ENCODE assay signal across 11 mouse cellular contexts in genomic region chr7:140967862-140968591, GRCm38 (mm10). TPM values are rescaled to one million over a fixed set of nuclear protein-coding genes. Genes with fewer than 3 reads are reported as not detected.
A peak's percentile ranks its signal among the peaks of the same experiment; 100 is the strongest.
DNase-seq lines count a peak whose midpoint lies in the region; ATAC-seq lines count a peak whose summit lies in the region.
"Had no signal": no experiment of that assay in that cellular context is flagged by ENCODE, and none has a peak within 500 bp of the region (broad histone marks: within the 10 kb centered on the region; RNA-seq: fewer than 3 reads in every experiment).

No protein-coding gene starts in this region.

- H3K4me1 ChIP-seq in forebrain, embryonic 11.5 days (replicated peaks; ENCODE audit: control insufficient read depth, insufficient read depth, low read length): peaks cover 6% of the 10 kb centered on the region; the same call in 1 of the 2 replicates
- peaks cover 3% of the 10 kb centered on the region for H3K4me1 ChIP-seq in forebrain, embryonic 14.5 days (ENCODE audit: control insufficient read depth, insufficient read depth, low read length)
- no peaks in the 10 kb centered on the region for H3K4me1 ChIP-seq in neural tube, embryonic 15.5 days
- H3K4me1 ChIP-seq in limb, embryonic 11.5 days (ENCODE audit: control insufficient read depth, insufficient read depth, low read length): peaks cover 16% of the 10 kb centered on the region
- peaks cover 16% of the 10 kb centered on the region for H3K4me1 ChIP-seq in stomach, embryonic 16.5 days (ENCODE audit: control insufficient read depth, insufficient read depth, low read length)

- peak; percentile 60; the same call in 1 of the 2 replicates for ATAC-seq in forebrain, embryonic 11.5 days (replicated peaks; ENCODE audit: low FRiP score)
- ATAC-seq in forebrain, embryonic 14.5 days: no peak
- no peak for ATAC-seq in neural tube, embryonic 15.5 days (ENCODE audit: low FRiP score)
- peak; percentile 66 for ATAC-seq in limb, embryonic 11.5 days (ENCODE audit: insufficient number of reproducible peaks, low FRiP score, low TSS enrichment, low read depth)
- peak; percentile 77 for ATAC-seq in stomach, embryonic 16.5 days (ENCODE audit: insufficient read depth, low FRiP score)

- no peaks in the 10 kb centered on the region for H3K36me3 ChIP-seq in forebrain, embryonic 11.5 days (ENCODE audit: control insufficient read depth, insufficient read depth, low read length)
- no peaks in the 10 kb centered on the region for H3K36me3 ChIP-seq in forebrain, embryonic 14.5 days (ENCODE audit: control insufficient read depth, insufficient read depth, low read length)
- H3K36me3 ChIP-seq in neural tube, embryonic 15.5 days: no peaks in the 10 kb centered on the region
- no peaks in the 10 kb centered on the region for H3K36me3 ChIP-seq in limb, embryonic 11.5 days (ENCODE audit: control insufficient read depth, insufficient read depth, low read length)
- H3K36me3 ChIP-seq in stomach, embryonic 16.5 days (ENCODE audit: control insufficient read depth, insufficient read depth, low read length): no peaks in the 10 kb centered on the region

- intact Hi-C loops in gastrocnemius, postnatal 14 days (cut with DNase I; ENCODE audit: low total_unique reads): no loop called here

- WGBS in forebrain, embryonic 11.5 days: 3% methylated on average over 14 of the region's 14 CpGs
- WGBS in forebrain, embryonic 14.5 days: 5% methylated on average over 14 of the region's 14 CpGs
- 8% methylated on average over 14 of the region's 14 CpGs for WGBS in neural tube, embryonic 15.5 days
- WGBS in limb, embryonic 11.5 days: 3% methylated on average over 14 of the region's 14 CpGs
- WGBS in stomach, embryonic 16.5 days: 7% methylated on average over 14 of the region's 14 CpGs

- no peak overlapping the region for H3K4me2 ChIP-seq in forebrain, embryonic 11.5 days (ENCODE audit: low read depth, low read length, severe bottlenecking)
- no peak overlapping the region for H3K4me2 ChIP-seq in forebrain, embryonic 14.5 days (ENCODE audit: low read length)
- 0 out of 2 replicates have a peak overlapping the region, but pooled peaks have one; percentile 13 for H3K4me2 ChIP-seq in neural tube, embryonic 15.5 days
- peak overlapping the region; percentile 44 for H3K4me2 ChIP-seq in limb, embryonic 11.5 days (ENCODE audit: low read depth, severe bottlenecking)
- peak overlapping the region; percentile 50 for H3K4me2 ChIP-seq in stomach, embryonic 16.5 days (ENCODE audit: low read depth, low read length)

- H3K9me3 ChIP-seq in forebrain, embryonic 11.5 days (ENCODE audit: control insufficient read depth, low read length): no peaks in the 10 kb centered on the region
- no peaks in the 10 kb centered on the region for H3K9me3 ChIP-seq in forebrain, embryonic 14.5 days (replicated peaks; ENCODE audit: control insufficient read depth, low read length)
- H3K9me3 ChIP-seq in neural tube, embryonic 15.5 days (replicated peaks): no peaks in the 10 kb centered on the region
- H3K9me3 ChIP-seq in limb, embryonic 11.5 days (ENCODE audit: control insufficient read depth, low read length): no peaks in the 10 kb centered on the region
- no peaks in the 10 kb centered on the region for H3K9me3 ChIP-seq in stomach, embryonic 16.5 days (replicated peaks; ENCODE audit: control insufficient read depth, low read length)

- no peaks in the 10 kb centered on the region; the same call in 1 of the 2 replicates for H3K27me3 ChIP-seq in forebrain, embryonic 11.5 days (ENCODE audit: control insufficient read depth, insufficient read depth, low read length)
- H3K27me3 ChIP-seq in forebrain, embryonic 14.5 days (replicated peaks; ENCODE audit: control insufficient read depth, insufficient read depth, low read length): no peaks in the 10 kb centered on the region
- H3K27me3 ChIP-seq in neural tube, embryonic 15.5 days (replicated peaks): no peaks in the 10 kb centered on the region
- H3K27me3 ChIP-seq in limb, embryonic 11.5 days (ENCODE audit: control insufficient read depth, insufficient read depth, low read length): no peaks in the 10 kb centered on the region
- no peaks in the 10 kb centered on the region for H3K27me3 ChIP-seq in stomach, embryonic 16.5 days (ENCODE audit: control insufficient read depth, insufficient read depth, low read length)

- no peak overlapping the region for H3K4me3 ChIP-seq in forebrain, embryonic 11.5 days (ENCODE audit: low read depth, low read length)
- H3K4me3 ChIP-seq in forebrain, embryonic 14.5 days (ENCODE audit: low read depth, low read length): no peak overlapping the region
- H3K4me3 ChIP-seq in neural tube, embryonic 15.5 days (replicated peaks): no peak overlapping the region
- no peak overlapping the region for H3K4me3 ChIP-seq in limb, embryonic 11.5 days (ENCODE audit: low read depth, low read length)
- peak overlapping the region; percentile 38 for H3K4me3 ChIP-seq in stomach, embryonic 16.5 days (replicated peaks; ENCODE audit: low read length)

- no peak overlapping the region for H3K9ac ChIP-seq in forebrain, embryonic 11.5 days (ENCODE audit: low read length)
- no peak overlapping the region for H3K9ac ChIP-seq in forebrain, embryonic 14.5 days (ENCODE audit: low read length)
- no peak overlapping the region for H3K9ac ChIP-seq in neural tube, embryonic 15.5 days (replicated peaks)
- H3K9ac ChIP-seq in limb, embryonic 11.5 days (ENCODE audit: low read length): peak overlapping the region; percentile 30; the same call in 1 of the 2 replicates
- peak overlapping the region; percentile 37; the same call in 1 of the 2 replicates for H3K9ac ChIP-seq in stomach, embryonic 16.5 days (ENCODE audit: low read length)

- no peak overlapping the region for H3K27ac ChIP-seq in forebrain, embryonic 11.5 days (ENCODE audit: low read depth, low read length)
- H3K27ac ChIP-seq in forebrain, embryonic 14.5 days (ENCODE audit: low read depth, low read length): no peak overlapping the region
- H3K27ac ChIP-seq in neural tube, embryonic 15.5 days (replicated peaks): no peak overlapping the region
- peak overlapping the region; percentile 69 for H3K27ac ChIP-seq in limb, embryonic 11.5 days (replicated peaks; ENCODE audit: low read depth, low read length)
- peak overlapping the region; percentile 63 for H3K27ac ChIP-seq in stomach, embryonic 16.5 days (ENCODE audit: low read length)

- no peak for DNase-seq in forebrain, embryonic 11.5 days (ENCODE audit: low spot score)
- DNase-seq in forebrain, embryonic 14.5 days (ENCODE audit: low spot score): no peak
- DNase-seq in neural tube, embryonic 10.5 days (ENCODE audit: extremely low spot score, low spot score): no peak
- DNase-seq in limb, embryonic 11.5 days (ENCODE audit: low spot score): peak; percentile 70
- no peak for DNase-seq in gastrocnemius, postnatal 14 days
- DNase-seq in spleen, postnatal 36 days (ENCODE audit: low spot score in 2 of 2): no peak
- DNase-seq: cerebellum, adult 9-11 months had no signal

RNA-seq across cellular contexts. Expression of gene Ifitm1, which starts 1.0 kb away (rescaled TPM):
- 5.6 and 8.1 TPM in 2 replicates for polyA plus RNA-seq in forebrain, embryonic 11.5 days (2014; fragmentation: Nextera tagmentation; extraction: Ambion mirVana)
- 11.0 and 12.2 TPM in 2 replicates for polyA plus RNA-seq in forebrain, embryonic 14.5 days (2014; fragmentation: Nextera tagmentation; extraction: Ambion mirVana)
- polyA plus RNA-seq in neural tube, embryonic 15.5 days (2015; fragmentation: Nextera tagmentation; extraction: Ambion mirVana): 20.6 and 115 TPM in 2 replicates
- polyA plus RNA-seq in limb, embryonic 11.5 days (2014; fragmentation: Nextera tagmentation; extraction: Ambion mirVana): 63.9 and 68.3 TPM in 2 replicates
- 156 and 185 TPM in 2 replicates for polyA plus RNA-seq in stomach, embryonic 16.5 days (2015; fragmentation: Nextera tagmentation; extraction: Ambion mirVana)
- total RNA-seq in gastrocnemius, postnatal 14 days (2021): 1 to 10 TPM; 1.3 to 1.4 TPM

RNA-seq across cellular contexts. Expression of gene Ifitm2, which starts 12.2 kb away (rescaled TPM):
- polyA plus RNA-seq in forebrain, embryonic 11.5 days (2014; fragmentation: Nextera tagmentation; extraction: Ambion mirVana): 225 and 231 TPM in 2 replicates
- 163 and 235 TPM in 2 replicates for polyA plus RNA-seq in forebrain, embryonic 14.5 days (2014; fragmentation: Nextera tagmentation; extraction: Ambion mirVana)
- polyA plus RNA-seq in neural tube, embryonic 15.5 days (2015; fragmentation: Nextera tagmentation; extraction: Ambion mirVana): 197 and 409 TPM in 2 replicates
- 853 and 900 TPM in 2 replicates for polyA plus RNA-seq in limb, embryonic 11.5 days (2014; fragmentation: Nextera tagmentation; extraction: Ambion mirVana)
- 1,006 and 1,276 TPM in 2 replicates for polyA plus RNA-seq in stomach, embryonic 16.5 days (2015; fragmentation: Nextera tagmentation; extraction: Ambion mirVana)
- 100 to 1,000 TPM in 1 of 2 experiments, 10 to 100 TPM in 1; 83.9 to 105 TPM for total RNA-seq in gastrocnemius, postnatal 14 days (2021)

RNA-seq across cellular contexts. Expression of gene Gm45717, which starts 12.3 kb away (rescaled TPM):
- not detected in 2 replicates for polyA plus RNA-seq in forebrain, embryonic 11.5 days (2014; fragmentation: Nextera tagmentation; extraction: Ambion mirVana)
- polyA plus RNA-seq in forebrain, embryonic 14.5 days (2014; fragmentation: Nextera tagmentation; extraction: Ambion mirVana): not detected in 2 replicates
- polyA plus RNA-seq in neural tube, embryonic 15.5 days (2015; fragmentation: Nextera tagmentation; extraction: Ambion mirVana): not detected in 2 replicates
- not detected in 2 replicates for polyA plus RNA-seq in limb, embryonic 11.5 days (2014; fragmentation: Nextera tagmentation; extraction: Ambion mirVana)
- polyA plus RNA-seq in stomach, embryonic 16.5 days (2015; fragmentation: Nextera tagmentation; extraction: Ambion mirVana): not detected in 2 replicates
- not detected for total RNA-seq in gastrocnemius, postnatal 14 days (2021)
- total RNA-seq: gastrocnemius, postnatal 4 days; layer of hippocampus, adult 18-20 months had no signal

RNA-seq across cellular contexts. Expression of gene Ifitm5, which starts 17.9 kb away (rescaled TPM):
- polyA plus RNA-seq in forebrain, embryonic 11.5 days (2014; fragmentation: Nextera tagmentation; extraction: Ambion mirVana): 0.49 TPM in 1 of 2 replicates, not detected in the other
- not detected in 2 replicates for polyA plus RNA-seq in forebrain, embryonic 14.5 days (2014; fragmentation: Nextera tagmentation; extraction: Ambion mirVana)
- polyA plus RNA-seq in neural tube, embryonic 15.5 days (2015; fragmentation: Nextera tagmentation; extraction: Ambion mirVana): 3.0 and 4.5 TPM in 2 replicates
- polyA plus RNA-seq in limb, embryonic 11.5 days (2014; fragmentation: Nextera tagmentation; extraction: Ambion mirVana): 1.7 and 1.9 TPM in 2 replicates
- 3.8 and 4.4 TPM in 2 replicates for polyA plus RNA-seq in stomach, embryonic 16.5 days (2015; fragmentation: Nextera tagmentation; extraction: Ambion mirVana)
- not detected for total RNA-seq in gastrocnemius, postnatal 14 days (2021)
- total RNA-seq: layer of hippocampus, adult 18-20 months had no signal

RNA-seq across cellular contexts. Expression of gene Pgghg, which starts 26.8 kb away (rescaled TPM):
- 15.8 and 16.1 TPM in 2 replicates for polyA plus RNA-seq in forebrain, embryonic 11.5 days (2014; fragmentation: Nextera tagmentation; extraction: Ambion mirVana)
- polyA plus RNA-seq in forebrain, embryonic 14.5 days (2014; fragmentation: Nextera tagmentation; extraction: Ambion mirVana): 8.8 TPM in 2 replicates
- polyA plus RNA-seq in neural tube, embryonic 15.5 days (2015; fragmentation: Nextera tagmentation; extraction: Ambion mirVana): 6.3 and 10.2 TPM in 2 replicates
- polyA plus RNA-seq in limb, embryonic 11.5 days (2014; fragmentation: Nextera tagmentation; extraction: Ambion mirVana): 13.6 and 16.1 TPM in 2 replicates
- polyA plus RNA-seq in stomach, embryonic 16.5 days (2015; fragmentation: Nextera tagmentation; extraction: Ambion mirVana): 25.6 and 27.3 TPM in 2 replicates
- total RNA-seq in gastrocnemius, postnatal 14 days (2021): 1 to 10 TPM; 6.7 to 6.9 TPM

Comparison
In these comparisons a context has a peak if more than half of its experiments do, and no peak if none do; other contexts are left out.
1. ATAC-seq: peak in forebrain, embryonic 11.5 days (single experiment), limb, embryonic 11.5 days (single experiment) and stomach, embryonic 16.5 days (single experiment); none in forebrain, embryonic 14.5 days (single experiment) and neural tube, embryonic 15.5 days (single experiment).
2. H3K27ac ChIP-seq: peak in limb, embryonic 11.5 days (single experiment) and stomach, embryonic 16.5 days (single experiment); none in forebrain, embryonic 11.5 days (single experiment), forebrain, embryonic 14.5 days (single experiment) and neural tube, embryonic 15.5 days (single experiment).
3. H3K4me2 ChIP-seq: peak in neural tube, embryonic 15.5 days (single experiment), limb, embryonic 11.5 days (single experiment) and stomach, embryonic 16.5 days (single experiment); none in forebrain, embryonic 11.5 days (single experiment) and forebrain, embryonic 14.5 days (single experiment).
4. H3K9ac ChIP-seq: peak in limb, embryonic 11.5 days (single experiment) and stomach, embryonic 16.5 days (single experiment); none in forebrain, embryonic 11.5 days (single experiment), forebrain, embryonic 14.5 days (single experiment) and neural tube, embryonic 15.5 days (single experiment).